Mouse (Mus musculus) activated CD4-positive, CD25-positive, alpha-beta regulatory T cell (primary cell): Measurements from ENCODE around the gene Stox2. TPM values are rescaled to one million over a fixed set of nuclear protein-coding genes. Genes with fewer than 3 reads are reported as not detected.

Experiments
- polyA plus RNA-seq, 2 experiments: library from polyadenylated mRNA; unstranded; fragments of 100-300 nt; shearing (Covaris generic); gene quantifications; one replicate each; pipeline ENCODE4 v1.2.1; 2017

The Stox2 gene
- polyA plus RNA-seq = under 1 TPM in 1 of 2 experiments, not detected in 1; 0.29 TPM

DNA sequence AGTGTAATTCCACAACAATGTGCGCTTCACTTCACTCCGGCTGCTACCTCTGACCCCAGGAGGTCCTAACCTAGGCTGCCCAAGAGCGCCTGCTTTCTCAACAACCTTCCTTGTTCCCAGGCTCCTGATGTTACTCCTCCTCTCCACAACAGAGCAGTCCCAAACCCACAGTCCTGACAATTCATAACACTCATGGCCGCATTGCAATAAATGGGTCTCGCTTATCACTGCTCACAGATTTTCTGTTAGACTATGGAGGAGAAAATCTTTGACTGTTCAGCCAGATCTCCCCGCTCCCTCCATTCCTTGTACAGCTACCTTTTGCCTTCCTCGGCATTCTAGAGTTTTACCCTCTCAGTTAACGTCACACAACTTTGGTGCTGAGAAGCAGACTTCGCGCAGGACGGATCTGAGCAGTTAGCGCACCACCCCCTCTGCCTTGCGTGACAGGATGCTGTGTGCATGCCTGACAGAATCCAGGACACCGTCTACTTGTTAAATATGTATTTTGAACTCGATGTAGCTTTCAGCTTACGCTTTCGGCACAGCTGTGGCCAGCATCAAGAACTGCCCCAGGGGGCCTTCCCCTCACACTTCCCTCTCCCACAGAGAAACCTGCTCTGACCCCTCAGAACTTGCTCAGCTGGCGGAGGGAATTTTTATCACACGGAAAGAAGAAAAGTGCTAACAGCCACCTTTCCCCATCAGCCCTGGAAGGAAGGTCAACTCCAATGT is at the start of gene Stox2:
Gene Stox2 (minus strand): TSS at position 51 of the 735 bp plus-strand sequence.

Other genes with a start within 250 kb of the Stox2 start
- gene Trappc11, start 87.1 kb upstream of the Stox2 start, polyA plus RNA-seq = 10 to 100 TPM; 33.5 to 39.6 TPM
- 10 to 100 TPM; 36.2 to 54.1 TPM for gene Rwdd4a, start 87.3 kb upstream of the Stox2 start, polyA plus RNA-seq
- gene Ing2, start 229.2 kb upstream of the Stox2 start, polyA plus RNA-seq = 10 to 100 TPM; 30.7 to 41.9 TPM